Mouse (Mus musculus) right cerebral cortex, adult 18-20 months (tissue): ENCODE data around the gene Arhgap33.
"Not testable (repeated sequence)": the region's sequence is repeated elsewhere in the genome, so short reads cannot be mapped to it uniquely, and the experiment has no call there.

ENCODE experiments used
- DNase-seq: peaks from one replicate; pipeline ENCODE4 v3.0.0; 2022; ENCODE audit warnings: mixed read lengths

Gene Arhgap33

DNA sequence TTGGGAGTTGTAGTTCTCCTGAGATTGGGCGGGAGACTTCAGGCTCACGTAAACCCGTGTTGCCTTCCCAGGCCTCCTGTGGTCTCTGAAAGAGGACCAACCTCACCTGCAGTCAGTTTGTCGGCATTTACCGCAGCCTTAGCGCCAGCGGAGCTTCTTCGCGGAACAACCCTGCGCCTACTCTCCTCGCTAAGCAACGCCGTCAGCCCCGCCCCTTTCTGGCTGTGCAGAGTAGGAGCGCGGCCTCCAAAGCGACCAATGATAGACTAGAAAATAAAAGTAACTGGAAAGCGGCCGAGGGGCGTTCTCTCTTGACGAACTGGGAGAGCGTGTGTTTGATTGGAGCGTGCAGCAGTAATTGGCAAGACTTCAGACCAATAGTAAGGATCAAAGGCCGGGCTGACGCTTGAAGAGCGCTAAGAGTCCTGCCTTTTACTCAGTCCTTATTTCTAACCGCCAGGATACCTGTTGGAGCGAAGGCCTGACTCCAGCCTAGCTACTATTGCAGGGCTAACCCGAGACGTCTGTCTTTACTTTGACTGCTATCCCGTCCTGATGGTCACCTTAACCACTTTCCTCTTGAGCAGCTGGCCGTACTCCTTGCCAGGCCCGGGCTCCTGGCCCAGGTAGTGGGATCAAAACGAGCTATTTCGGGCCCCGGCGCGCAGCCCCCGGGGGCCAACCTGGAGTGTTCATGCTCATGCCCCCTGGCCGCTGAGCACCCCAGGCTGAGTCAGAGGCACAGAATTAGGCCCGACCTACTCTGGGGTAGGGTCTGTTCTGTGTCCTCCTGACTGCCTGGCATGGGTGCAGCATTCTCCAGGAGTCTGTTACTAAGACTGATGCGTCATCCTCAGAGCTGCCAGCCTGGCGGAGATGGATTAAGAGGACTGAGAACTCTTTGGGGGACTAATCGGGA lies 17.5 kb upstream of the Arhgap33 start, which contains the start of the genes Hspb6 and Proser3:
Hspb6 (plus strand) TSS at position 77 of the 919 bp plus-strand sequence.
Proser3 (minus strand) TSS at position 198 of the 919 bp plus-strand sequence.
- peak; percentile 98 for DNase-seq

DNA sequence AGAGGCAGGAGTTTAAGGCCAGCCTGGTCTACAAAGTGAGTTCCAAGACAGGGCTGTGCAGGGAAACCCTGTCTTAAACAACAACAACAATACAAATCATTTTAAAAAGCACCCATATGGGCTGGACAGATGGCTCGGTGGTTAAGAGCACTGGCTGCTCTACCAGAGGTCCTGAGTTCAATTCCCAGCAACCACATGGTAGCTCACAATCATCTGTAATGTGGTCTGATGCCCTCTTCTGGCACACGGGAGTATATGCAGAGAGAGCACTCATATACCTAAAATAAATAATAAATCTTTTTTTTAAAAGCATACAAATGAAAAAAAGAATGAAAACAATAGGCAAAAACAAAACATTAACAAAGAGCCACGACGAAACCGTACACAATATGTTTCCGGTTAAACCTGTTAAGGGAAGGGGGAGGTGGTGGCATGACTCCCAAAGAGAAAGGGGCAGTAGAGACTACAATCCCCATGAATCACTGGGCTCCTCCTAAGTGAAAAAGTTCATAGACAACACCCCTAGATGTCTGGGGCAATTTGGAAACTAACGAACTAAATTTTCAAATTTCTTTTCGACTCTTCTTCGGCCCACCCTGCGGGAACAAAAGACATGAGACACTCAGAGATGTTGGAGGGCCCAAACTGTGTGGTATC lies 16.7 kb upstream of the Arhgap33 start:
- no peak for DNase-seq

DNA sequence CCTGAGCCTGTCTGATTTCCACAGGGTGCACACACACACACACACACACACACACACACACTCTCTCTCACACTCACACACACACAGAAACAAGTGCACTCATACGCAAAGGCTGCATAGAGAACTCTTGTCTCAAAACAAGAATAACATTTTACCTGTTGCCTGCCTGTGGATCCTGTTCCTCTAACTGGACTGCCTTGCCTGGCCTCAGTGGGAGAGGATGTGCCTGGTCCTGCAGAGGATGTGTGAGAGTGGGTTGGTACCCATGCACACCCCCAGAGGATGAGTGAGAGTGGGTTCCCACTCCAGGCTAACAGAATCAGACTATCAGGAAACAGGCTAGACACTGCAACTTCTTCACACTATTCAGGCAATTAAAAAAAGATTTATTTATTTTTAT lies 15.7 kb upstream of the Arhgap33 start:
- no peak for DNase-seq

DNA sequence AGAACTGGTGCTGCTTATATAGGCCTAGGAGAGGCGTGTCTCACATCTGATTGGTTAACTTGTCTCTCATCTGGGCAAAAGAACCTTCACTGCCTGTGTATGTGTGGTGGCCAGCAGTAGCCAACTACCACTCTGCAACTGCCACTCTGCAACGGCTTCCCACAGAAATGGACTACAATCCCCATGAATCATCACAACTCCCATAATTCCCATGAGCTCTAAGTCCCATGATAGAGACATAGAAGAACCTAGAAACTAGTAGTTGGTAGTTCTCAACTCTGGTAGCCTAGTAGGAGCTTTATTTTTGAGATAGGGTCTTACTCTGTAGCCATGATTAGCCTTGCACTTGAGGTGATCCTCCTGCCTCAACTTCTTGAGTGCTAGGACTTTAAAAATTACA lies 15.0 kb upstream of the Arhgap33 start:
- no peak for DNase-seq

DNA sequence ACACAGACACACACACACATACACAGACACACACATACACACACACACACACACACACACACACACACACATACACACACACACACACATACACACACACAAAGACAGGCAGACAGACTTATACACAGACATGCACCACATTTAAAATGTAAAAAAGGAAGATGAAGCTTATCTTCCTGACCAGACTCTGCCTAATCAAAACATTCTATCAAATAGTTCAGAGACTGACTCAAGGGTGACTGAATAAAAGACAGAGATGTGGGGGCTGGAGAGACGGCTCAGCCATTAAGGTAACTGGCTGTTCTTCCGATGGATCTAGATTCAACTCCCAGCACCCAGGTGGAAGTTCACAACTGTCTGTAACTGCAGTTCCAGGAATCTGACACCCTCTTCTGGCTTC lies 9.5 kb upstream of the Arhgap33 start:
- no peak for DNase-seq

DNA sequence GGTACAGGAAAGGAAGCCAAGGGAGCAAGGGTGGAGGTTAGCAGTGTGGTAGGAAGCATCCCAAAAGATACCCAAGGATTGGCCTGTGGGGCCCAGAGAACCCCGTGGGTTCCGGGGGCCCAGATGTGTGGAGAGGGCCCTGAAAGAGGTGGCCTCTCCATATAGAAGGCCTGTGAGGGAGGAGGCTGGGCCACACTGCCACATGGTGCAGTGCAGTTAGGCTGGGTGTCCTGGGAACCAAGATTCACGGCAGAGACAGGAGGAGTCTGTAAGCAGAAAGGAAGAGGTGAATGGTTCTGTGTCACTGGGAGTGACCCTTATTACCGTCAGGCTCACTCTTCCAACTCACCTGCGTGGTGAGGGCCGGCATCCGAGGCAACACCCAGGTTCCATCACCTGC lies 5.7 kb upstream of the Arhgap33 start:
- no peak for DNase-seq

DNA sequence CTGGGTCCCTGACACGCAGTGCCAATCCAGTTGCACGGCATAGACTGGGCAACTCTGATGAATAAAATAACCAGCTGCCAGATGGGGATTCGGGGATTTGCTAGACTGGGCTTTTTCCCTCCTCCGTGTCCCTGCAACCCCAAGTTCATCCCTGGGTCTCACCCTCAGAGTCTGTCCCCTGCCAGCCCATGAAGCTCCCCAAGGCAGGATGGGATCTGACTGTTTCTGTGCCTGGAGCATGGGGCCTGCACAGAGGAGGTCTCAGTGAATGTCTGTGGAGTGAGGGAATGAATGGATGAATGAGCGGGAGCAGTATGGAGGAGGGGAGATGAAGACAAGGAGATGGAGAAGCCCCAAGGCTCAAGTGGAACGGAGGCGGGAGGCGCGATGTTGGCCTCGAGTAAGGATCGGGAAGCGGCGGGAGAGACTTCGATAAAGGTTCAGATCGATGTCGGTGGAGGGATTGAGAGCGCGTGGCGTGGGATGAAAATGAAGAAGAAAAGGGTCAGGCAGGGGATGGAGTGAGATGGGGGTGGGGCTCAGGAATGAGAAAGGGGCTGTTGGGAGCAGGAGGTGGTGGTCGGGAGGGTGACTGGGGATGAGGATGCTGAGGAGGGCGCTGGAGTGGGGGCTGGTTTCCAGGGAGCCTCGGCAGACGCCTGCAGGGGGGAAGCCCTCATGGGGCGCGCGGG lies 773 bp downstream of the Arhgap33 start:
- DNase-seq: no peak

DNA sequence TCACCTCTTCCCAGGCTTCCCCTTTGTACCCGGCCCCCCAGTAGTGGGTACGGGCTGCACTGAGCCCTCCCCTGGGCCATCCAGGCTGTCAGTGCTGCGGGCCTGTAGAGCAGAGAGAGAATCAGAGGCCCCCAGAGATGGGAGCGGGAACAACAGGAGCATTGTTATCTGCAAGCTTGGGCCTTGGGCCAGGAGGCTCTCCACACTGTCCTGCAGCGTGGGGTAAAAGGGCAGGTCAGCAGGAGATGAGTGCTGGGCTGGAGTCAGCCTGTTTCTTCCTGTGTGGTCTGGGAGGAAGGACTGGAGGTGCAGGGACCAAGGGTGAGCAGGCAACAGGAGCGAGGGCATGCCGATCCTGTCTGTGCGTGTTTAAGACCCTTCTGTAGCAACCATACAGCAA lies 1.9 kb downstream of the Arhgap33 start:
- no peak for DNase-seq

DNA sequence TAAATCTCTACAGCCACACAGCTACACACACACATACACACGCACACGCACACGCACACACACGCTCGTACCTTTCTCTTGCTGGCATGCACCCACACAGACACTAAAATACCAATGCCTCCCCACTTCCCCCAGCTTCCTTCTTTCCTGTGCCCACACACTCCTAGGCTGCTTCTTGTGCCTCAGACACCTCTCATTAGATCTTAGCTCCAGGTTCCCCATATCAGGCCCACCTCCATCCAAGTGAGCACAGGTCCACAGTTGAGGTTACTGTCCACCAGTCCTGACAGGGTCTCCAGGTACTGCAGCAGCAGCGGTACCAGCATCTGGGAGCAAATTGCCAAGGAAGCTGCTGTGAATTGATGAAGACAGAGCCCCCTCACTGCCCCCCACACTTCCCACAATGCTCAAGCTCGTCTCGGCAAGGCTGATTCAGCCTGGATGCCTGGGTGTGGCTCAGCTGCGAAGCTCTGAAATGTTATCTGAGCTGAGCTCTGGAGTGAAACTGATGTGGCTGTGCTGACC lies 3.5 kb downstream of the Arhgap33 start:
- peak; percentile 83 for DNase-seq

DNA sequence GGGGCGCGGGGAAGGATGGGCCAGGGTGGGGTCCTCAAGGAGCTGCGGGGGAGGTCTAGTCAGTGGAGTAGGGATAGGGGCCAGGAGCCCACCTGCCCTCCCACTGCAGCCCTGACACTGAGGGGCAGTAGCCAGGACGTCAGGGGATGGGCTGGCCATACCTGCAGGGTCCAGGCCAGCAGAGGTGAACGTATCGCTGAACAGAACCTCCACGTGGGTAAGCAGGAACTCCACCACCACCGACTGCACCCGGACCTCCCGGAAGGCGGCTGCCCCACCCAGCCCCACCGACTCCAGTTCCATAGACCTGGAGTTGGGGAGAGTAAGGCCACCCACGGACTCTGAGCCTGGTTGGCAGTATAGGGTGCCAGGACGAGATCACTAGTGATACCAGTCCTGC lies 7.9 kb downstream of the Arhgap33 start:
- DNase-seq: no peak

DNA sequence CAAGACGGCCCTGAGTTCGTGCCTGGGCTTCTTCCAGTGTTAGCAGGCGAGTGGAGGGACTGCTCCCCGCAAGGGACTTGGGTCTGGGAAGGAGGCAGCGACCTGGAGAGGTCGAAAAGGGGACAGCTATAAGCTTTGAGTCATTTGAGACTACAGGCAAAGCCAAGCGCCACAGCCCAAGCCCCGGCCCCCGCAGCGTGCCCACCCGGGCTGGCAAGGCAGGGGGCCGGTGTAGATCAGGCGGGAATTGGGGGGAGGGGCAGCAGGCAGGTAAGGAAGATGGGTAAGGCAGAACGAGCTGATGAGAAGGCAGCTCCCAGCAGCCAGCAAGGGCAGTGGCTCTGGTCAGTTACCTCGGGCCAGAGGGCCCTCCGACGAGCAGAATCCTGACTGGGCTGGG lies 8.5 kb downstream of the Arhgap33 start:
- no peak for DNase-seq

DNA sequence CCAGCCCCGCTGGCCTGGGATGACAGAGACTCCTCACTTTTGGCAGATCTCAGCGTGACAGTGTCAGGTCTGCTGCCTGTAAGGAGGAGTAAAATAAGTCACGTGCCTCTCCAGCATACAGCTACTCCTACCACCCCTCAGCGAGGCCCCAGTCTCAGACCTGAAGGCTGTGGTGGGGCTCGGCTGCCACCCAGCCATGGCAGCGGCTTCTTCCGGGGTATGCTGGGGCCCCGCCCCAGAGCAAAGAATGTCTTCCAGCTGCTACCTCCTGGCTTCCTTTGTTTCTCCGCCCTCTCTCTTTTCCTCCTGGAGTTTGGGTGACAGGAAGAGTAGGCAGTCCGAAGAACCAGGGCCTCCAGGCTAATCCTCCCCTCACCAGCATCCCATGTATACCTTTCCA lies 8.9 kb downstream of the Arhgap33 start:
- no peak for DNase-seq

DNA sequence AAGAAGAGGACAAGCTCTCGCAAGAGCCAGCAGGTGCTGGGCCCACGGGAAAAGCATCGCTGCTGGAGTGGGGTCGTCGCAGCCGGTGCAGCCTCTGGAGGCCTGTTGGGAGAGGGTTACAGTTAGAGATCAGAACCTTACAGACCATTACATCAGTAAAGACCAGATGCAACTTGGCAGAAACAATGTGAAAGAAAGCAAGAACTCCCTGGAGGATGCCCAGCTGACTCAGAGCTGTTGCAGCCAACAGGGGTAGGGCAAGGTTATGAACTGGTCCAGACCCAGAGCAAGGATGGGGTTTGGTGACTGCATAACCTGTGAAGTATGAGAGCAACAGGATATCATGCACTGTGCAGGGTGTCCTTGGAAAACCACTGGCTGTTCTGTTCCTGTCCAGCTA lies 10.4 kb downstream of the Arhgap33 start:
- DNase-seq: no peak

DNA sequence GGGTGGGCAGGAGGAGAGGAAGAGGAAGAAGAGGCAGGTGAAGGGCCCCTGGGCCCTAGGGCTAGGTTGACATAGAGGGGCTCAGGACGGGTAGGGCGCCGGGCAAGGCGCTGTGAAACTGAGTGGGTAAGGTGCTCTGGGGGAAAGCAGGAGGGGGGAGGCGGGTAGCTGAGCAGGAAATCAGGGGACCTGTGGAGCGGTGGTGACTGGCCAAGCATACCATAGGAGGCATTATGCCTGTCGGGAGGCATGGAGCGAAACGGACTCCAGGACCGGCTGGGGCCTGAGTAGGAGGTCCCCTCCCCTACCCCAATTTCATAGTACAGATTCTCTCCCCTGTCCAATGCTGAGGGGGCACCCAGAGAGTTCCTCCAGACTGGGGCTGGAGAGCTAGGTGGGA lies 12.0 kb downstream of the Arhgap33 start:
- no peak for DNase-seq

DNA sequence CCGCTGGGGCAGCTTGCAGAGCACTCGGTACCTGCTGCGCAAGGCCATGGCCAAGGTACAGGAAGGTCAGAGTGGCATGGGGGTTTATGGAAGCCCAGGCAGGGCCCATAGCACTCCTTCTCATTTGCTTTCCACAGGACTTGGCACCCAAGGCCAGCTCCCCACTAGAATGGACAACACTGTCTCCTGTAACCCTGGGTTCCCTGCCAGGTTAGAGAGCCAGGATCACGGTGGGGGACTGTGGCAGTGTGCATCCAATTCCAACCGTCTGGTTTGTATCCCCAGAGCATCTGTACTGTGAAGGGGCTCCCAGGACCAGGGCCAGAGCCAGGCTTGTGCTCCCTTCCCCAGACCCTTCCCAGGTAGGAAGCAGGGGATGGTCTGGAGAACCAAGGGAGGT lies 14.0 kb downstream of the Arhgap33 start:
- no peak for DNase-seq

DNA sequence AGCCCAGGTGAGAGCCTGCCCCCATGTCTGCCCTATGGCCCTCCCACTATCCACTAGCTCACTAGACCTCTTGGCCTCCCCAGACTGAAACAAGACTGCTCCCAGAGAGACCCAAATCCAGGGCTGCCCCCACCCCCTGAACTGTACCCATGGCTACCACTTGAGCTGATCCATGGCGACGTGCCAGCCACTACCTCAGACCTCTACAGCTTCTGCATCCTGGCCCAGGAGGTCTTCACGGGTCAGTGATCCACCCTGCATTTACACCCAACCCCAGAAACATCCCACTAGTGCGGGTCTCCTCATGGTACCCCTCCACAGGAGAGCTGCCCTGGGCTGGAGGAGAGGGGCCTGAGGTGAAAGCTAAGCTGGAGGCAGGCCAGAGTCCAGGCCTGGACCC lies 14.5 kb downstream of the Arhgap33 start:
- DNase-seq: no peak

DNA sequence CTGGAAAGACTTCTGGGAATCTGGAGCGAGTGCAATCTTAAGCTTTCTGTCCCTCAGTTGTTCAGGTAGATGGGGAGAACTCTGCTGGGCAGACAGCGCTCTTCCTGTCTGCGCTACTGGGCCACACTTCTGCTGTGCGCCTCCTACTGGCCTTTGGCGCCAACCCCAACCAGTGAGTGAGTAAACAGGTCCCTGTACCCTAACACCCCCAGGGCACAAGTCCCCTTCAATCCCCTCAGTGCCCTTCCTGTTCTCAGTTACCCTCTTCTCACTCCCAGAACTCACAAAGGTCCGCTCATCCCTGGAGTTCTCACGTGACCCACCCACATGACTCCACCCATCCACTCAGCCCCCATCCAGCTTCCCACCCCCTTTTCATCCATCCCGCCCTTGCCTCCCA lies 16.5 kb downstream of the Arhgap33 start:
- no peak for DNase-seq

DNA sequence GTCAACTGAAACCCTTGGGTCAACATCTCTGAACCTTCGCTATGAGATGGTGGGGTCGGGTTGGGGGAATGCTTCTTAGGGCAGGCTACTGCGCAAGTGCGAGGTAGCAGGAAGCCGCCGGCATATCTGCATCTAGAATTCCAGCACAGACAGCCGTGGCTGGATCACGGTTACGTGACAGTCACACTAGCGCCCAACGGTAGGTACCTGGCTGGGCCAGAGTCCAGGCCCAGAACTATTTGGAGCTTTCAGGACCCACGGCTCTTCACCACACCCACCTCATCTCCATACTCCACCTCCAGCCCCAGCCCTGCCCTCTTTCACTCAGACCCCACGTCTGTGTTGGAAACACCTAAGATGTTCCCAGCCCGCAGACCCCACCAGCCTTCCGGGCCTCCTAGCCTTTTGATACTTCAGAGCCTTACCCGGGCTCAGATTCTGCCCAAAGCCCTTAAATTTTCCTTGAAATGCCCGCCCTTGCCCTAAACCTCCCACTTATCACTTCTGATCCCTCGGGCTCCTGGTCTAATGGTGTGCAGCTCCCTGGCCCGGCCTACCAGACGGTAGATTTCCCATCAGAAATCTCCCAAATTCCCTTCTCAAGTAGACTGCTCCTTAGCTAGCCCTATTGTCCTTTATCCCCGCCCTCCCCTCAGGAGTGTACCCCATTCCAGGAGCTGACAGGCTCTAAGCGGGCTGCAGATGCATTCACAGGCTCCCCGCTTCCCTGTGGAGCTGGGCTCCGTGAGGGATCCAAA lies 19.7 kb downstream of the Arhgap33 start:
- no peak for DNase-seq

DNA sequence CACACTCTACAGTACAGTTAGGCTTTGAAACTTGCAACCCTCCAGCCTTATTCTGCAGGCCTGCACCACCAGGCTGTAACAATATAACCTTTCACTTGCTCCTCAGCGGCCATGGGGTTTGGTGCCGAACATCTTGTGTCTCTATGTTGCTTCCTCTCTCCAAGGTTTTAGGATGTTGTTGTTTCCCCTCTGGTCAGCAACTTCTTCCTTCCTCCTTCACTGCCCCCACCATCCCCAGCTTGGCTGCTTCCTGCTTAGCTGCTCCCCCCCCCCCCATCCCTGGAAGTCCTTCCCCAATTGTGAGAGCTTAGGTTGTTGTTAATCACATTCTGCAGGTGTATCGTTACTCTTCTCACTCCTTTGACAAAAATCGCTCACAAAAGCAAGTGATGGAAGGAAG lies 26.8 kb downstream of the Arhgap33 start:
- no peak for DNase-seq

DNA sequence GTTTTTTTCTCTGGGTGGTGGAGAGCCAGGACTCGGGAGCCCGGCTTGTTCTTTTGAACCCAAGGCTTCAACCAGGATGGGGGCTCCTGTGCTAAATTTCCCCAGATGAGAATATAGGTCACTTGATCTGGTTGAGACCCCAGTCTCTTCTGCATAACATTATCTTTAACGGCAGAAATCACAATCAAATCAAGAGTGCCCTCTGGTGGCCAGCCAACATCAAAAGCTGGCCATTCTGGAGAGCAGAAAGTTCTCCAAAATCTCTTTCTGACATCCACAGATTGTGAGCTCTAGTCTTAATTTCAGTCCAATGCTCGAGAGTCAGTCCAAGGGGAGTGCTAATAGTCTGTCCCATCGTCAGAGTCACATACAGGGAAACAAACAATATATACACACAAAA lies 33.7 kb downstream of the Arhgap33 start:
- DNase-seq: not testable (repeated sequence)

DNA sequence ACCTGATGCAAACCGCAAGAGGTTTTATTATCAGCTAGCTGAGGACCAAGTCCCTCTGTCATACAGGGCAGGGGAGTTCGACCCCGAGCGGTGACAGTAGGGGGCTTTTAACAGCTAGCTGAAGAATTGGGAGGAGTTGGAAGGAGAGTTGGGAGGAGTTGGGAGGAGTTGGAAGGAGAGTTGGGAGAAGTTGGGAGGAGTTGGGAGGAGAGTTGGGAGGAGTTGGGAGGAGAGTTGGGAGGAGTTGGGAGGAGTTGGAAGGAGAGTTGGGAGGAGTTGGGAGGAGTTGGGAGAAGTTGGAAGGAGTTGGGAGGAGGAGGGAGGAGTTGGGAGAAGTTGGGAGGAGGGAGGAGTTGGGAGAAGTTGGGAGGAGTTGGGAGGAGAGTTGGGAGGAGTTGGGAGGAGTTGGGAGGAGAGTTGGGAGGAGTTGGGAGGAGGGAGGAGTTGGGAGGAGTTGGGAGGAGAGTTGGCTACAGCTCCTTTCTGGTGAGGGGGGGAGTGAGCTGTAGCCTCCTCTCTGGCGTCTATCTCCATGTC lies 39.3 kb downstream of the Arhgap33 start:
- DNase-seq: not testable (repeated sequence)

DNA sequence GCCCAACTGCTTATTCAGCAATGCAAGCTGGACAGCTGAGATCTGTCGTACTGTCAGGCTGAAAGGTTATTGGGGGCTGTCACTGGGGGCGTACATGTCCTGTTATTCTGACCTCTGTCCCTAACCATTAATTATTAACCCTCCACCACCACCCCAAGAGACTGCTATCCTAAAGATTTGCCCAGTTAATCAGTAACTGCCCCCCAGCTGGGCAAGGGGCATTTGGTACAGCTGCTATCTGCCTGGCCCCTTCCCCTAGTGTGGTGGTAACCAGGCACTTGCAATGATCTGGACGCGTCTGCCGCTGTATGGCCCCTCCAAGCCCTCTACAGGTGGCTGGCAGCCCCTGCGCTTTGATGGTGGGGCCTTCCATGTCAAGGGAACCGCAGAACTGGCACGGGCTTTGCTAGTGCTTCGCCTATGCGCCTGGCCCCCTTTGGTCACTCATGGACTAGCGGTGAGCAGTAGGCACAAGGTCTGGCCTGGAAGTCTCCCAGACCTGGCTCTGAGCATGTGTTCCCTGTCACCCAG lies 41.4 kb downstream of the Arhgap33 start, which contains the start of gene Prodh2:
Prodh2 (plus strand) TSS at position 222 of the 531 bp plus-strand sequence.
- DNase-seq: no peak
